Mouse (Mus musculus): ENCODE results near the gene Rpp40. TPM values are rescaled to one million over a fixed set of nuclear protein-coding genes. Genes with fewer than 3 reads are reported as not detected.

Gene Rpp40
- polyA plus RNA-seq (2012; rRNA removed; ENCODE audit: low replicate concordance) = 6.7 and 9.5 TPM in 2 replicates

DNA sequence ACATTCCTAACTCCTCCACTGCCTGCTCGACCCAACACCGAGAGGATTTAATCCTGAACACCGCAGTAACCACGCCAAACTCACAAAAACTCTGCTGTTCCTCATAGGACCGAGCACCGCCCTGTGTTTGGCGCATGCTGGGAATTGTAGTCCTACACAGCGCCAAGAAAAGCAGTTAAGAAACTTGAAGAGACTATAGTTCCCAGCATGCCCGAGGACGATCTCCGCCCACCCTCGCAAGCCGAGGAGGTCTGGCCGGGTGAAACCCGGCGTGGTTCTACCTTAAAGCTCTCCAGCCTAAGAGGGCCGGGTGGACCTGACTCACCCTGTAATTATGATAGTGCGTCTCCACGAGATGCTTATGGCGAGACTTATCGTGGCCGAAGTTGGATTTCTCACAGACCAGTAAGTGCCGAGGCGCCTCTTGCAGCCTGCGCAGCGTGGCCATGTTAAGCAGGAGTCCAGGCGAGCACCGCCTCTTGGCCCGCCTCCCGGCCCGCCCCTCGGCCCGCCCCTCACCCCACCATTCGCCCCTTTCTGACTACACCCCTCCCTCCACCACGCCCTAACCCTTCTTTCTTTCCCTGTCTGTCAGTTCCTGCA, at the start of gene Rpp40:
Rpp40 (minus strand) TSS at position 481 of the 603 bp plus-strand sequence.

Other genes with a start within 250 kb of the Rpp40 start
- 4.5 and 7.2 TPM in 2 replicates for gene Cdyl, start 246.5 kb downstream of the Rpp40 start, polyA plus RNA-seq (2012; rRNA removed; ENCODE audit: low replicate concordance)
- 0.08 TPM in 1 of 2 replicates, not detected in the other for gene Ppp1r3g, start 52.5 kb upstream of the Rpp40 start, polyA plus RNA-seq (2012; rRNA removed; ENCODE audit: low replicate concordance)
- 56.0 and 59.1 TPM in 2 replicates for gene Fars2, start 211.1 kb upstream of the Rpp40 start, polyA plus RNA-seq (2012; rRNA removed; ENCODE audit: low replicate concordance)
- 4.4 and 6.4 TPM in 2 replicates for gene Lyrm4, start 211.2 kb upstream of the Rpp40 start, polyA plus RNA-seq (2012; rRNA removed; ENCODE audit: low replicate concordance)